Mouse (Mus musculus) heart, postnatal 25 days (tissue): Measurements from ENCODE around the gene Stpg1. TPM values are rescaled to one million over a fixed set of nuclear protein-coding genes. Genes with fewer than 3 reads are reported as not detected.
A peak's percentile ranks its signal among the peaks of the same experiment; 100 is the strongest.

Source experiments
- DNase-seq: peaks from one replicate; pipeline ENCODE4 v3.0.0; 2022; ENCODE audit warnings: low spot score
- intact Hi-C: fragments of 180-260 bp; cut with DNase I; formaldehyde crosslinking; loops from one replicate; pipeline ENCODE4 v1.15.1; 2025
- total RNA-seq, 2 experiments: library from RNA; stranded (reverse); gene quantifications; 2 replicates each; pipeline ENCODE4 v1.2.3; 2021

The Stpg1 gene
- total RNA-seq, 2 experiments from 2014 or later: not detected

GRCm38 (mm10) chr4:135546793-135547192 is 52.2 kb downstream of the Stpg1 start:
- intact Hi-C loops: no loop called here
- DNase-seq: no peak

- intact Hi-C loops: no loop called here
Measured at GRCm38 (mm10) chr4:135547551-135547950, 53.0 kb downstream of the Stpg1 start.

GRCm38 (mm10) chr4:135548108-135548507 is 53.5 kb downstream of the Stpg1 start:
- intact Hi-C loops: no loop called here
- DNase-seq: no peak

More at GRCm38 (mm10) chr4:135547551-135547950, 53.0 kb downstream of the Stpg1 start:
- no peak for DNase-seq

GRCm38 (mm10) chr4:135548521-135549077 is 54.0 kb downstream of the Stpg1 start:
- no peak for DNase-seq
- intact Hi-C loops: no loop called here

- no peak for DNase-seq
- intact Hi-C loops: no loop called here
Measured at GRCm38 (mm10) chr4:135549323-135549722, 54.7 kb downstream of the Stpg1 start.

GRCm38 (mm10) chr4:135563794-135564193 is 69.2 kb downstream of the Stpg1 start:
- no peak for DNase-seq
- intact Hi-C loops: no loop called here

GRCm38 (mm10) chr4:135565400-135565799 is 70.8 kb downstream of the Stpg1 start:
- peak; percentile 45 for DNase-seq
- intact Hi-C loops: loop anchor here (1.0 kb wide), 1 partner anchor 89 kb away; no protein-coding TSS in a partner anchor

- DNase-seq: peak; percentile 24
- intact Hi-C loops: no loop called here
Measured at GRCm38 (mm10) chr4:135567042-135567441, 72.5 kb downstream of the Stpg1 start.

GRCm38 (mm10) chr4:135567484-135567883 is 72.9 kb downstream of the Stpg1 start:
- intact Hi-C loops: no loop called here
- no peak for DNase-seq

GRCm38 (mm10) chr4:135569201-135569600 is 74.6 kb downstream of the Stpg1 start:
- intact Hi-C loops: no loop called here
- no peak for DNase-seq

GRCm38 (mm10) chr4:135570152-135571036 is 75.8 kb downstream of the Stpg1 start:
- no peak for DNase-seq
- intact Hi-C loops: loop anchor here (5.0 kb wide), 1 partner anchor 53 kb away; no protein-coding TSS in a partner anchor

GRCm38 (mm10) chr4:135571037-135571550 is 76.5 kb downstream of the Stpg1 start:
- intact Hi-C loops: loop anchor here (5.0 kb wide), 1 partner anchor 54 kb away; no protein-coding TSS in a partner anchor
- DNase-seq: no peak

- intact Hi-C loops: loop anchor here (5.0 kb wide), 1 partner anchor 55 kb away; no protein-coding TSS in a partner anchor
- DNase-seq: no peak
Measured at GRCm38 (mm10) chr4:135572276-135572675, 77.7 kb downstream of the Stpg1 start.

- intact Hi-C loops: loop anchor here (5.0 kb wide), 1 partner anchor 56 kb away; no protein-coding TSS in a partner anchor
- DNase-seq: no peak
Measured at GRCm38 (mm10) chr4:135573251-135573808, 78.7 kb downstream of the Stpg1 start, which contains the start of gene Grhl3. Gene Grhl3, minus strand, starts transcription at chr4:135573630.

- intact Hi-C loops: no loop called here
- no peak for DNase-seq
Measured at GRCm38 (mm10) chr4:135575365-135576140, 81.0 kb downstream of the Stpg1 start.

GRCm38 (mm10) chr4:135578490-135578889 is 83.9 kb downstream of the Stpg1 start:
- intact Hi-C loops: no loop called here
- DNase-seq: no peak

- DNase-seq: no peak
- intact Hi-C loops: no loop called here
Measured at GRCm38 (mm10) chr4:135579695-135580094, 85.1 kb downstream of the Stpg1 start.

- intact Hi-C loops: no loop called here
- DNase-seq: no peak
Measured at GRCm38 (mm10) chr4:135581222-135581910, 86.8 kb downstream of the Stpg1 start.

- no peak for DNase-seq
- intact Hi-C loops: no loop called here
Measured at GRCm38 (mm10) chr4:135584838-135585237, 90.2 kb downstream of the Stpg1 start.
